Mouse (Mus musculus) neural tube, embryonic 14.5 days (tissue): Measurements from ENCODE around the gene Rps8. TPM values are rescaled to one million over a fixed set of nuclear protein-coding genes. Genes with fewer than 3 reads are reported as not detected.

Experiments
- ATAC-seq: fragments of 200-750 bp; cut with Nextera tagmentation; 2 replicates; pipeline ENCODE4 v1.8.0; 2017; ENCODE audit warnings: low read depth, mild to moderate bottlenecking, moderate TSS enrichment, moderate library complexity
- H3K27ac ChIP-seq: fragments of 300-500 bp; sonication (generic); 2 replicates; pipeline ENCODE4 v1.5.1; 2014; ENCODE audit warnings: low read depth, mild to moderate bottlenecking, control low read depth, low read length, moderate library complexity, mixed read lengths
- H3K27me3 ChIP-seq: fragments of 300-500 bp; sonication (generic); 2 replicates; pipeline ENCODE4 v1.6.1; 2014; ENCODE audit warnings: low read length; ENCODE audit not compliant: control insufficient read depth, insufficient read depth
- H3K36me3 ChIP-seq: fragments of 300-500 bp; sonication (generic); 2 replicates; pipeline ENCODE4 v1.6.1; 2014; ENCODE audit warnings: low read length, mixed read lengths; ENCODE audit not compliant: control insufficient read depth, insufficient read depth
- H3K4me1 ChIP-seq: fragments of 300-500 bp; sonication (generic); 2 replicates; pipeline ENCODE4 v1.6.1; 2014; ENCODE audit warnings: low read length; ENCODE audit not compliant: control insufficient read depth, insufficient read depth
- H3K4me2 ChIP-seq: fragments of 300-500 bp; sonication (generic); 2 replicates; pipeline ENCODE4 v1.6.1; 2014; ENCODE audit warnings: mild to moderate bottlenecking, low read depth, low read length, control low read depth
- H3K4me3 ChIP-seq: fragments of 300-500 bp; sonication (generic); 2 replicates; pipeline ENCODE4 v1.5.1; 2014; ENCODE audit warnings: low read depth, low read length, control low read depth, mixed read lengths
- H3K9ac ChIP-seq: fragments of 300-500 bp; sonication (generic); replicated peaks from 2 replicates; pipeline ENCODE4 v1.6.1; 2014; ENCODE audit warnings: low read depth, mild to moderate bottlenecking, control low read depth, low read length, mixed read lengths
- H3K9me3 ChIP-seq: fragments of 300-500 bp; sonication (generic); 2 replicates; pipeline ENCODE4 v1.6.1; 2016; ENCODE audit warnings: low read length; ENCODE audit not compliant: control insufficient read depth
- WGBS: fragments of 180-500 bp; shearing (Covaris S2); extraction: QIAGEN DNeasy Blood & Tissue Kit; methylation state at CpG from one replicate; pipeline ENCODE4 v1.1.7; 2014; 5-methylcytosine and 5-hydroxymethylcytosine counted together
- polyA plus RNA-seq: library from polyadenylated mRNA; unstranded; fragments of >200 nt; fragmentation: Nextera tagmentation; extraction: Ambion mirVana; gene quantifications from 2 replicates; pipeline ENCODE4 v1.2.1, GENCODE M21; 2014

Gene Rps8
- polyA plus RNA-seq, 1 experiment from 2014 or later, result 599 TPM

DNA sequence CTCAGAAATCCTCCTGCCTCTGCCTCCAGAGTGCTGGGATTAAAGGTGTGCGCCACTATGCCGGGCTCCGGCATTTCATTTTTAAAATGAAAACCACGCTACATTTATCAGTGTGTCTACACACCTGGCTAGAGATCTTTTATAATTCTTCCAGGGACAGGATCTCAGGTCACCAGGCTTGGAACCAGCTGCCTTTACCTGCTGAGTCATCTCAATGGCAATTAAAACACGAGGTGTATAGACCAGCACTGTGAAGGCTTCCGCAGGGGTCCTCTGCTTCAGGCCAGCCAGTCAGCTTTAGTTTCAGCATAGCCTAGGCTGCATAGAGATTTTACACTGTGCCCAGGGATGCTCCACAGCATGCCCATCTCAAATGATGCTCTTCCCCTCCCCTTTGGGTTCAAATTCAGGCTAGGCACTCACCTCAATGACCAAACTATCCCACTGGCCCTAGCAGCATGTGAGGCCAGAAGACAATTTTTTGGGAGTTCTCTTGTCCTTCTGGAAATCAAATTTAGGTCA, 5.8 kb downstream of the Rps8 start:
- Histone ChIP-seq H3K36me3 (peaks cover 40% of the 10 kb centered on the region), H3K4me1 (no peaks in the 10 kb centered on the region), H3K9me3 (no peaks in the 10 kb centered on the region), H3K27ac (no peak overlapping the region), H3K4me3 (no peak overlapping the region), H3K9ac (no peak overlapping the region), H3K4me2 (no peak overlapping the region), H3K27me3 (no peaks in the 10 kb centered on the region)
- 94% methylated on average over 6 of the region's 6 CpGs for WGBS
- no peak for ATAC-seq

GRCm38 (mm10) chr4:117149291-117150211, 6.5 kb downstream of the Rps8 start:
- no peak overlapping the region for H3K4me2 ChIP-seq
- H3K4me1 ChIP-seq, result no peaks in the 10 kb centered on the region
- no peaks in the 10 kb centered on the region for H3K9me3 ChIP-seq
- H3K9ac ChIP-seq, result no peak overlapping the region
- H3K27ac ChIP-seq, result no peak overlapping the region
- no peak for ATAC-seq
- no peaks in the 10 kb centered on the region for H3K27me3 ChIP-seq
- WGBS, result 77% methylated on average over 6 of the region's 6 CpGs
- no peak overlapping the region for H3K4me3 ChIP-seq
- H3K36me3 ChIP-seq, result peaks cover 40% of the 10 kb centered on the region

- Histone ChIP-seq H3K4me1 (no peaks in the 10 kb centered on the region), H3K36me3 (peaks cover 33% of the 10 kb centered on the region), H3K27ac (no peak overlapping the region), H3K9ac (no peak overlapping the region), H3K4me3 (no peak overlapping the region), H3K27me3 (no peaks in the 10 kb centered on the region), H3K4me2 (no peak overlapping the region), H3K9me3 (no peaks in the 10 kb centered on the region)
- 68% methylated on average over 24 of the region's 24 CpGs for WGBS
- ATAC-seq, result no peak
Measured at GRCm38 (mm10) chr4:117148815-117149214, 7.2 kb downstream of the Rps8 start.

DNA sequence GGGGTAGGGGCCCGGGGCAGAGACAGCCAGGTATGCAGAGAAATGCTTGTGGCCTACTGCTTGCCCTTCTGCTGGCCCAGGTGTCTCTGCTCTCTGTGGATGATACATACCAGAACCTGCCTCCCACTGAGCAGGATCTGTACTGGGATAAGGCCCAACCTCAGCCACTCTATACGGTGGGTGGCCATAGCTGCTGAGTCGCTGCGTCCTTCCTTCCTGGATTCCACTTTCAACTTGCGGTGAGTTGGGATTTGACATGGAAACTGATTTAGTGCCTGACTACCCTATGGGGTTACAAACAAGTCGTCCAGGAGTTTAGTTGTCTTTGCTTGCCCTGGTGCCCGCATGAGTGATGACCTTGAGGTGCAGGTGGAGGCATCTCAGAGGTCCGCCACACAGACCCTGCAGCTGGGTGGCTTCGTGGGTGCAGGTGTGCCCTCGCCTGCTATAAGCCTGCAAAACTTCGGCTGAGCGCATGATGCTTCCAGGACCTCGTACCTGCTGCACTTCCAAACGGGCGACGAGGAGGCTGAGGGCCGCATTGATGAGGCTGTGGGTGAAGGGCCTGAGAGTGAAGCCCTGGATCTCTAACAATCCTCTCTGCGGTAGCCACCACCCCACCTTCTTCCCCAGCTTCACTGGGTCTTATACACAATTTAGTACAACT, 7.9 kb downstream of the Rps8 start:
- ATAC-seq, result no peak
- WGBS, result 85% methylated on average over 18 of the region's 18 CpGs
- no peak overlapping the region for H3K9ac ChIP-seq

DNA sequence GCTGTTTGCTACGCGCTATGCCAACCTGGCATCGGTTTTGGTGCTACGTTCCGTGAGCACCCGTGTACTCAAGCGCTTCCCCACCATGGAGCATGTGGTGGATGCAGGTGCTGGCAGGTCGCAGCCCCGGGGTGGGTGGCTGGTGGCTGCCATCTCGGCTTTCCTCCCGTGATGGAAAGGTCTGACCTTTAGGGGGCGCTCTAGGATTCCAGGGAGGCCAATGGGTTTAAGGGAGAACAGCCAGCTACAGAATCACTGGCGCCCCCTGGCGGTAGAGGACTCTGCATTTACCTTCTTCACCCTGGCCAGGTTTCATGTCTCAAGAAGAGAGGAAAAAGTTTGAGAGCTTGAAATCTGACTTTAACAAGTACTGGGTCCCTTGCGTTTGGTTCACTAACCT, 9.9 kb downstream of the Rps8 start:
- Histone ChIP-seq H3K36me3 (peaks cover 10% of the 10 kb centered on the region), H3K4me1 (no peaks in the 10 kb centered on the region), H3K27ac (no peak overlapping the region), H3K4me3 (no peak overlapping the region), H3K4me2 (no peak overlapping the region), H3K9me3 (no peaks in the 10 kb centered on the region), H3K27me3 (no peaks in the 10 kb centered on the region), H3K9ac (no peak overlapping the region)
- 30% methylated on average over 15 of the region's 15 CpGs for WGBS
- ATAC-seq, result no peak

More for the DNA sequence above, 7.9 kb downstream of the Rps8 start:
- H3K27ac ChIP-seq, result no peak overlapping the region
- H3K4me2 ChIP-seq, result no peak overlapping the region
- H3K36me3 ChIP-seq, result peaks cover 27% of the 10 kb centered on the region
- H3K4me1 ChIP-seq, result no peaks in the 10 kb centered on the region
- H3K27me3 ChIP-seq, result no peaks in the 10 kb centered on the region
- H3K9me3 ChIP-seq, result no peaks in the 10 kb centered on the region
- no peak overlapping the region for H3K4me3 ChIP-seq

- Histone ChIP-seq H3K27me3 (no peaks in the 10 kb centered on the region), H3K4me1 (no peaks in the 10 kb centered on the region), H3K27ac (no peak overlapping the region), H3K4me3 (no peak overlapping the region), H3K4me2 (no peak overlapping the region), H3K9me3 (no peaks in the 10 kb centered on the region), H3K9ac (no peak overlapping the region), H3K36me3 (peaks cover under 1% of the 10 kb centered on the region)
- ATAC-seq, result no peak
- WGBS, result 97% methylated on average over 13 of the region's 13 CpGs
Measured at GRCm38 (mm10) chr4:117145248-117145647, 10.8 kb downstream of the Rps8 start.

- no peaks in the 10 kb centered on the region for H3K27me3 ChIP-seq
- WGBS, result 56% methylated on average over 7 of the region's 7 CpGs
- H3K27ac ChIP-seq, result no peak overlapping the region
- no peak for ATAC-seq
- H3K4me2 ChIP-seq, result no peak overlapping the region
- no peaks in the 10 kb centered on the region for H3K4me1 ChIP-seq
- H3K36me3 ChIP-seq, result no peaks in the 10 kb centered on the region
- no peaks in the 10 kb centered on the region for H3K9me3 ChIP-seq
- H3K4me3 ChIP-seq, result no peak overlapping the region
- no peak overlapping the region for H3K9ac ChIP-seq
Measured at GRCm38 (mm10) chr4:117143023-117143422, 13.0 kb downstream of the Rps8 start.

- H3K27ac ChIP-seq, result no peak overlapping the region
- no peaks in the 10 kb centered on the region for H3K27me3 ChIP-seq
- H3K4me1 ChIP-seq, result no peaks in the 10 kb centered on the region
- H3K9me3 ChIP-seq, result no peaks in the 10 kb centered on the region
- H3K36me3 ChIP-seq, result no peaks in the 10 kb centered on the region
- no peak overlapping the region for H3K4me3 ChIP-seq
- ATAC-seq, result no peak
- 37% methylated on average over 4 of the region's 4 CpGs for WGBS
- H3K9ac ChIP-seq, result no peak overlapping the region
- H3K4me2 ChIP-seq, result no peak overlapping the region
Measured at GRCm38 (mm10) chr4:117140613-117141012, 15.4 kb downstream of the Rps8 start.

DNA sequence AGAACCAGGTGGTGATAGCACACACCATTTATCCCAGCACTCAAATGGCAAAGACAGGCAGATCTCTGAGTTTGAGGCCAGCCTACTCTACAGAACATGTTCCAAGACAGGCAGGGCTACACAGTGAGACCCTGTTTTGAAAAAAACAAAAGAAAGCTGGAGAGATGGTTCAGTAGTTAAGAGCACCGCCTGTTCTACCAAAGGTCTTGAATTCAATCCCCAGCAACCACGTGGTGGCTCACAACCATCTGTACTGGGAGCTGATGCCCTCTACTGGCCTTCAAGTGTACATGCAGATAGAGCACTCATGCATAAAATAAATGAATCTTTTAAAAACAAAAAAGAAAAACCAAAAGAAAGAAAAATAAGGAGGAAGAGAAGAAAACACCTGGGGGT, 16.8 kb downstream of the Rps8 start:
- 4% methylated on average over 2 of the region's 2 CpGs for WGBS

More for the DNA sequence above, 16.8 kb downstream of the Rps8 start:
- Histone ChIP-seq H3K4me2 (no peak overlapping the region), H3K9ac (no peak overlapping the region), H3K9me3 (no peaks in the 10 kb centered on the region), H3K4me1 (no peaks in the 10 kb centered on the region), H3K27me3 (no peaks in the 10 kb centered on the region), H3K36me3 (no peaks in the 10 kb centered on the region), H3K4me3 (no peak overlapping the region), H3K27ac (no peak overlapping the region)
- no peak for ATAC-seq
